Mouse (Mus musculus) hindbrain, embryonic 14.5 days (tissue): ENCODE measurements around the gene Tuba1a. TPM values are rescaled to one million over a fixed set of nuclear protein-coding genes. Genes with fewer than 3 reads are reported as not detected.
"Not testable (repeated sequence)": the region's sequence is repeated elsewhere in the genome, so short reads cannot be mapped to it uniquely, and the experiment has no call there.

ENCODE experiments used
- ATAC-seq: fragments of 200-750 bp; cut with Nextera tagmentation; 2 replicates; pipeline ENCODE4 v1.8.0; 2017; ENCODE audit warnings: moderate number of reproducible peaks, mild to moderate bottlenecking, moderate TSS enrichment, moderate library complexity; ENCODE audit not compliant: low FRiP score
- DNase-seq: peaks from one replicate; pipeline ENCODE4 v3.0.0-alpha.2; 2015; ENCODE audit warnings: low spot score
- H3K27ac ChIP-seq: fragments of 300-500 bp; sonication (generic); 2 replicates; pipeline ENCODE4 v1.5.1; 2014; ENCODE audit warnings: mild to moderate bottlenecking, moderate library complexity
- H3K27me3 ChIP-seq: fragments of 300-500 bp; sonication (generic); 2 replicates; pipeline ENCODE4 v1.6.1; 2014; ENCODE audit warnings: mild to moderate bottlenecking, low read length, mixed read lengths; ENCODE audit not compliant: control insufficient read depth, insufficient read depth
- H3K36me3 ChIP-seq: fragments of 300-500 bp; sonication (generic); replicated peaks from 2 replicates; pipeline ENCODE4 v1.6.1; 2014; ENCODE audit not compliant: control insufficient read depth, insufficient read depth
- H3K4me1 ChIP-seq: fragments of 300-500 bp; sonication (generic); replicated peaks from 2 replicates; pipeline ENCODE4 v1.6.1; 2014; ENCODE audit warnings: antibody characterized with exemption, low read length, mixed read lengths; ENCODE audit not compliant: control insufficient read depth, insufficient read depth
- H3K4me2 ChIP-seq: fragments of 300-500 bp; sonication (generic); replicated peaks from 2 replicates; pipeline ENCODE4 v1.6.1; 2014; ENCODE audit warnings: mild to moderate bottlenecking, moderate library complexity
- H3K4me3 ChIP-seq: fragments of 300-500 bp; sonication (generic); replicated peaks from 2 replicates; pipeline ENCODE4 v1.5.1; 2014; ENCODE audit warnings: mild to moderate bottlenecking, low read length
- H3K9ac ChIP-seq: fragments of 300-500 bp; sonication (generic); 2 replicates; pipeline ENCODE4 v1.6.1; 2014
- H3K9me3 ChIP-seq: fragments of 300-500 bp; sonication (generic); 2 replicates; pipeline ENCODE4 v1.6.1; 2016; ENCODE audit warnings: low read length; ENCODE audit not compliant: control insufficient read depth
- WGBS: fragments of 180-500 bp; shearing (Covaris S2); extraction: QIAGEN DNeasy Blood & Tissue Kit; methylation state at CpG from one replicate; pipeline ENCODE4 v1.1.7; 2014; 5-methylcytosine and 5-hydroxymethylcytosine counted together
- polyA plus RNA-seq: library from polyadenylated mRNA; unstranded; fragments of >200 nt; fragmentation: Nextera tagmentation; extraction: Ambion mirVana; gene quantifications from 2 replicates; pipeline ENCODE4 v1.2.1, GENCODE M21; 2014

The Tuba1a gene
- polyA plus RNA-seq, 1 experiment from 2014 or later, result 14,408 TPM

DNA sequence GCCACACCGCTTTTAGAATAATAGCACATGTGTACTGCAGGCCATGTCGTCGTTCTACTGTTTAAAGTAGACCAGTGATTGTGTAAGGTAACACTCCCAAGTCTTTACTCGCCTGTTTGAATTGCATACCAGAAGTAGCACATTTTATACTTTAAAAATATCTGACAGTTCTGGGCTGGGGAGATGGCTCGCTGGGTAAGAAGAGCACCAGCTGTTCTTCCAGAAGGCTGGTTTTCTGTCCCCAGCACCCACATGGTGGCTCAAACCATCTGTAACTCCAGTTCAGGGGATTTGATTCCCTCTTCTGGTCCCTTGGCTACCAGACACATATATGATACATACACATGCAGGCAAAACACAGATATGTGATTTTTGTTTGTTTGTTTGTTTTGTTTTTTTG is 4.0 kb upstream of the Tuba1a start:
- Histone ChIP-seq H3K9ac (no peak overlapping the region), H3K36me3 (no peaks in the 10 kb centered on the region), H3K27me3 (no peaks in the 10 kb centered on the region), H3K4me1 (peaks cover 13% of the 10 kb centered on the region), H3K27ac (no peak overlapping the region), H3K4me2 (no peak overlapping the region), H3K4me3 (no peak overlapping the region), H3K9me3 (no peaks in the 10 kb centered on the region)
- DNase-seq (no peak), ATAC-seq (no peak)
- WGBS, result 85% methylated on average over 5 of the region's 5 CpGs

- Histone ChIP-seq H3K27ac (peak overlapping the region; percentile 100), H3K36me3 (peaks cover 12% of the 10 kb centered on the region), H3K4me2 (peak overlapping the region; percentile 84), H3K4me1 (peaks cover 13% of the 10 kb centered on the region), H3K9me3 (no peaks in the 10 kb centered on the region), H3K9ac (peak overlapping the region; percentile 100), H3K4me3 (peak overlapping the region; percentile 91; the same call in 1 of the 2 replicates), H3K27me3 (no peaks in the 10 kb centered on the region)
- no peak for DNase-seq
- ATAC-seq, result no peak
- WGBS, result 48% methylated on average over 4 of the region's 4 CpGs
Observed at GRCm38 (mm10) chr15:98956000-98956399, 2.5 kb upstream of the Tuba1a start.

- H3K4me1 ChIP-seq, result peaks cover 13% of the 10 kb centered on the region
- H3K9me3 ChIP-seq, result no peaks in the 10 kb centered on the region
- no peaks in the 10 kb centered on the region for H3K27me3 ChIP-seq
- DNase-seq, result peak; percentile 60
- peak overlapping the region; percentile 91 for H3K4me3 ChIP-seq
- no peak for ATAC-seq
- H3K27ac ChIP-seq, result peak overlapping the region; percentile 100
- H3K4me2 ChIP-seq, result peak overlapping the region; percentile 84
- 44% methylated on average over 4 of the region's 4 CpGs for WGBS
- H3K36me3 ChIP-seq, result peaks cover 18% of the 10 kb centered on the region
- peak overlapping the region; percentile 100 for H3K9ac ChIP-seq
Observed at GRCm38 (mm10) chr15:98955324-98955723, 1.8 kb upstream of the Tuba1a start.

DNA sequence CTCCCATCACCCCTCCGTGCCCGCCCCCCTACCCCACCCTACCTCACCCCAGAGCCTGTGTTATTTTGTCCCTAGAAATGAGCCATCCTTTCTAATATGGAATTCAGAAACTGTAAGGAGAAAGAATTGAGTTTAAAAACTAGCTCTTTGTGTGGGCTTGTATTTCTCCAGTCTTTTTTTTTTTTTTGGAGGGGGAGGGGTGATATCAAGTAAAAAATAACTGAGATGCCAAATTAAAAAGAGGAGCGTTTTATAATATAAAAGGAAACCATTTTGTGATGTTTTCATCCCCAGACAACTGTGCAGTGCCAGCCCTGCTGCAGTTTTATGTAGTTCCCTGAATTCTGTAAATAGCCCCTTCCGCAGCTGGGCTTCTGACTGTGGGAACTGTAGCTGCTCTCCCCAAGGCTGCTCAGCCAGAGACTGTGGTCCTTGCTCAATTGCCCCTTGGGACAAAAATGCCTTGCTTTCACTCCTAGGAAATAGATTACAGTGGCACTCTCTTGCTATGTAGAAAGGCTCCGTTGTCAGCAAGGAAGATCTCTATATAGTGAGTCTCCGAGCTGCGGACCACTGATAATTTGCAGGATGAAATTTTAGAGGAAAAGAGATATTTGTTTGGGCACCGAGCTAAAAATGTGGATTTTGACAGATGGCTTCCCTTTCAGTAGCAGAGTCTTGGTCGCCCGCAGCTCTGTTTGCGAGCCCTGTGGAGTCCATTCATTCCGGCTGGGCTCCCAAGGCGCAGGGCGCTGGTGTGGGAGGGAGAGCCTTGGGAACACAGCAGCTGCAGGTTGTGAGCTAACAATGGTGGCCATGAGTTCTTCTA is 1.1 kb upstream of the Tuba1a start:
- Histone ChIP-seq H3K36me3 (peaks cover 20% of the 10 kb centered on the region), H3K27me3 (no peaks in the 10 kb centered on the region), H3K9ac (peak overlapping the region; percentile 100), H3K4me1 (peaks cover 13% of the 10 kb centered on the region), H3K9me3 (no peaks in the 10 kb centered on the region), H3K4me2 (peak overlapping the region; percentile 84), H3K27ac (peak overlapping the region; percentile 100), H3K4me3 (peak overlapping the region; percentile 91)
- ATAC-seq (0 out of 2 replicates have a peak, but pooled peaks have one; percentile 3), DNase-seq (peak; percentile 74)
- 6% methylated on average over 14 of the region's 14 CpGs for WGBS

DNA sequence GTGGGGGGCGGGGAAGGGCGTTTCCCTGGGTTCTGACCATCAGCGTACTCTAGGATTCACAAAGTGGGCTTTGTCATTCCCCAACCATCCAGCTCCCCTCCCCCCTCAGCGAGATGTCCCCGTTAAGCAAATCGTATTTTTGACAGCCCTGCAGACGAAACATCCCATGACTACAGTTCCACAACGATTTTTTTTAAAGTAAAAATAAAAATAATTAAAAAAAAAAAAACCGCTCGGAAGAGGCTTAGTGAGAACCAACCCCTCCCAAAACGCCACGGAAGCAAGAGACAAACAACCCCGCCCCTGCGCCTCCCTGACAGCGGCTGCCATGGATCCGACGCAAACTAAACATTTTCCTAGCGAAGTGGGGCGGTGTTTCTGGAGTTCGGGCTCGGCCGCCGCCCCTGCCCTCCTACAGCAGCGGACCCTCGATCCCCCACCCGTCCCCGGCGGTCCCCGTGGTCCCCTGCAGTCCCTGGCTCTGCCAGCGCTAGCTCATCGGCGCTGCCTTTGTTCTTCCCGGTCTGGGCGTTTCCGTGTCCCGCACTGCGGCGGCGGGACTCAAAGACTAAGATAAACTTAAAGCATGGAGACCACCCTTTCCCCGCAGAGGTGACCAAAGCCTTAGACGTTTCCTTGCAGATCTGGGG is 627 bp downstream of the Tuba1a start:
- under 1% methylated on average over 41 of the region's 41 CpGs for WGBS
- H3K9me3 ChIP-seq, result no peaks in the 10 kb centered on the region
- H3K36me3 ChIP-seq, result peaks cover 33% of the 10 kb centered on the region
- peak overlapping the region; percentile 65 for H3K4me2 ChIP-seq
- peaks cover 17% of the 10 kb centered on the region for H3K4me1 ChIP-seq
- peak overlapping the region; percentile 91 for H3K4me3 ChIP-seq
- H3K27me3 ChIP-seq, result no peaks in the 10 kb centered on the region
- ATAC-seq, result peak; percentile 42
- DNase-seq, result peak; percentile 77
- peak overlapping the region; percentile 100 for H3K27ac ChIP-seq
- peak overlapping the region; percentile 100 for H3K9ac ChIP-seq

GRCm38 (mm10) chr15:98952063-98952455 is 1.4 kb downstream of the Tuba1a start:
- H3K27ac ChIP-seq, result peak overlapping the region; percentile 100
- H3K9me3 ChIP-seq, result no peaks in the 10 kb centered on the region
- H3K27me3 ChIP-seq, result no peaks in the 10 kb centered on the region
- peaks cover 33% of the 10 kb centered on the region for H3K36me3 ChIP-seq
- peak overlapping the region; percentile 100 for H3K9ac ChIP-seq
- H3K4me3 ChIP-seq, result peak overlapping the region; percentile 91
- H3K4me1 ChIP-seq, result peaks cover 18% of the 10 kb centered on the region
- peak overlapping the region; percentile 65 for H3K4me2 ChIP-seq
- ATAC-seq (peak; percentile 21), DNase-seq (peak; percentile 77)
- 3% methylated on average over 5 of the region's 5 CpGs for WGBS

- peak overlapping the region; percentile 100 for H3K27ac ChIP-seq
- H3K4me3 ChIP-seq, result peak overlapping the region; percentile 91
- not testable (repeated sequence) for H3K27me3 ChIP-seq, ATAC-seq, H3K9me3 ChIP-seq
- H3K4me2 ChIP-seq, result peak overlapping the region; percentile 65
- 35% methylated on average over 11 of the region's 15 CpGs for WGBS
- H3K9ac ChIP-seq, result peak overlapping the region; percentile 100
- DNase-seq, result peak; percentile 72
- peaks cover 33% of the 10 kb centered on the region for H3K36me3 ChIP-seq
- H3K4me1 ChIP-seq, result peaks cover 14% of the 10 kb centered on the region
Observed at GRCm38 (mm10) chr15:98951122-98952062, 2.1 kb downstream of the Tuba1a start.

- peak overlapping the region; percentile 78 for H3K9ac ChIP-seq
- no peaks in the 10 kb centered on the region for H3K27me3 ChIP-seq
- ATAC-seq (no peak), DNase-seq (peak; percentile 45)
- H3K9me3 ChIP-seq, result no peaks in the 10 kb centered on the region
- peaks cover 33% of the 10 kb centered on the region for H3K36me3 ChIP-seq
- 25% methylated on average over 3 of the region's 3 CpGs for WGBS
- H3K4me2 ChIP-seq, result peak overlapping the region; percentile 89
- peak overlapping the region; percentile 41 for H3K4me3 ChIP-seq
- H3K27ac ChIP-seq, result peak overlapping the region; percentile 62
- peaks cover 5% of the 10 kb centered on the region; the same call in 1 of the 2 replicates for H3K4me1 ChIP-seq
Observed at GRCm38 (mm10) chr15:98949607-98949892, 4.0 kb downstream of the Tuba1a start.
